Mouse (Mus musculus): ENCODE data around the gene Zfp651. TPM values are rescaled to one million over a fixed set of nuclear protein-coding genes. Genes with fewer than 3 reads are reported as not detected.

Zfp651 gene
- total RNA-seq, 2 experiments from 2014 or later = 89.0 to 98.3 TPM

- intact Hi-C loops (cut with DNase I) = loop anchor here (2.0 kb wide), 1 partner anchor 15 kb away; the partner anchor contains the start of gene Klhl40
- no peak for DNase-seq
These were observed 2.7 kb downstream of the Zfp651 start for GRCm38 (mm10) chr9:121761787-121762186.

- no peak for DNase-seq
- intact Hi-C loops (cut with DNase I) = no loop called here
These were observed 3.1 kb downstream of the Zfp651 start for GRCm38 (mm10) chr9:121762248-121762647.

- DNase-seq = no peak
- intact Hi-C loops (cut with DNase I) = no loop called here
These were observed 3.6 kb downstream of the Zfp651 start for GRCm38 (mm10) chr9:121762761-121763160.

GRCm38 (mm10) chr9:121763716-121764115 lies 4.6 kb downstream of the Zfp651 start:
- DNase-seq = peak; percentile 71 to 74
- intact Hi-C loops (cut with DNase I) = no loop called here

GRCm38 (mm10) chr9:121765166-121765855 lies 6.2 kb downstream of the Zfp651 start:
- DNase-seq = no peak
- intact Hi-C loops (cut with DNase I) = no loop called here

- peak in 1 of 2 experiments; percentile 51 for DNase-seq
These were observed 13.3 kb downstream of the Zfp651 start for GRCm38 (mm10) chr9:121772412-121772811.

GRCm38 (mm10) chr9:121775951-121776350 lies 16.8 kb downstream of the Zfp651 start:
- intact Hi-C loops (cut with DNase I) = loop anchor here (2.0 kb wide), 1 partner anchor 15 kb away; no protein-coding TSS in a partner anchor
- no peak for DNase-seq

More at GRCm38 (mm10) chr9:121772412-121772811, 13.3 kb downstream of the Zfp651 start:
- intact Hi-C loops (cut with DNase I) = no loop called here

GRCm38 (mm10) chr9:121776511-121776910 lies 17.4 kb downstream of the Zfp651 start:
- peak; percentile 64 to 67 for DNase-seq

GRCm38 (mm10) chr9:121777484-121778065 lies 18.4 kb downstream of the Zfp651 start, which contains the start of gene Klhl40:
Gene Klhl40, plus strand, starts transcription at chr9:121777607.
- peak in 1 of 2 experiments; percentile 61 for DNase-seq
- intact Hi-C loops (cut with DNase I) = loop anchor here (2.0 kb wide), 1 partner anchor 17 kb away; no protein-coding TSS in a partner anchor

More at GRCm38 (mm10) chr9:121776511-121776910, 17.4 kb downstream of the Zfp651 start:
- intact Hi-C loops (cut with DNase I) = loop anchor here (2.0 kb wide), 1 partner anchor 16 kb away; no protein-coding TSS in a partner anchor

GRCm38 (mm10) chr9:121778066-121778624 lies 19.0 kb downstream of the Zfp651 start:
- intact Hi-C loops (cut with DNase I) = no loop called here
- DNase-seq = peak; percentile 61 to 66

- no peak for DNase-seq
- intact Hi-C loops (cut with DNase I) = no loop called here
These were observed 25.7 kb downstream of the Zfp651 start for GRCm38 (mm10) chr9:121784801-121785200.

- intact Hi-C loops (cut with DNase I) = no loop called here
- no peak for DNase-seq
These were observed 26.1 kb downstream of the Zfp651 start for GRCm38 (mm10) chr9:121785261-121785660.

- no peak for DNase-seq
- intact Hi-C loops (cut with DNase I) = no loop called here
These were observed 27.2 kb downstream of the Zfp651 start for GRCm38 (mm10) chr9:121786359-121786758.

GRCm38 (mm10) chr9:121791206-121791605 lies 32.1 kb downstream of the Zfp651 start:
- intact Hi-C loops (cut with DNase I) = no loop called here

GRCm38 (mm10) chr9:121791757-121792521 lies 32.8 kb downstream of the Zfp651 start, which contains the start of gene Hhatl:
Gene Hhatl, minus strand, starts transcription at chr9:121792507.
- DNase-seq = peak; percentile 71
- intact Hi-C loops (cut with DNase I) = no loop called here

More at GRCm38 (mm10) chr9:121791206-121791605, 32.1 kb downstream of the Zfp651 start:
- DNase-seq = peak; percentile 89 to 91

GRCm38 (mm10) chr9:121794972-121795539 lies 35.9 kb downstream of the Zfp651 start:
- DNase-seq = peak; percentile 83 to 89
- intact Hi-C loops (cut with DNase I) = loop anchor here (5.0 kb wide), 1 partner anchor 822 kb away; no protein-coding TSS in a partner anchor

GRCm38 (mm10) chr9:121797722-121798121 lies 38.6 kb downstream of the Zfp651 start:
- intact Hi-C loops (cut with DNase I) = loop anchor here (5.0 kb wide), 1 partner anchor 820 kb away; no protein-coding TSS in a partner anchor
- no peak for DNase-seq

- intact Hi-C loops (cut with DNase I) = loop anchor here (5.0 kb wide), 1 partner anchor 818 kb away; no protein-coding TSS in a partner anchor
- no peak for DNase-seq
These were observed 39.9 kb downstream of the Zfp651 start for GRCm38 (mm10) chr9:121798887-121799520.

GRCm38 (mm10) chr9:121802747-121803146 lies 43.6 kb downstream of the Zfp651 start:
- intact Hi-C loops (cut with DNase I) = no loop called here
- no peak for DNase-seq

Measured in heart, postnatal 10 days (tissue).